Mouse (Mus musculus) heart, adult 2 months (tissue): ENCODE data around the gene Incenp. TPM values are rescaled to one million over a fixed set of nuclear protein-coding genes. Genes with fewer than 3 reads are reported as not detected.

Experiments used
- DNase-seq, 2 experiments: peaks; one replicate each; pipeline ENCODE4 v3.0.0; 2021
- H3K27ac ChIP-seq: fragments of 200-600 bp; 2 replicates; pipeline ENCODE4 v1.8.1; 2022
- H3K27me3 ChIP-seq: fragments of 200-500 bp; 2 replicates; pipeline ENCODE4 v1.6.1; 2012; ENCODE audit warnings: mild to moderate bottlenecking, low read length, inconsistent platforms, mixed read lengths; ENCODE audit not compliant: control insufficient read depth, insufficient read depth
- H3K36me3 ChIP-seq: fragments of 200-500 bp; 2 replicates; pipeline ENCODE4 v1.6.1; 2012; ENCODE audit warnings: low read length, inconsistent platforms; ENCODE audit not compliant: control insufficient read depth, insufficient read depth
- H3K4me1 ChIP-seq: fragments of 200-500 bp; 2 replicates; pipeline ENCODE4 v1.6.1; 2011; ENCODE audit warnings: low read length; ENCODE audit not compliant: control insufficient read depth, insufficient read depth
- H3K4me3 ChIP-seq: fragments of 200-600 bp; 2 replicates; pipeline ENCODE4 v1.8.1; 2022
- H3K79me2 ChIP-seq: fragments of 200-500 bp; replicated peaks from 2 replicates; pipeline ENCODE4 v1.6.1; 2012; ENCODE audit warnings: mild to moderate bottlenecking, inconsistent platforms, low read length, moderate library complexity, mixed read lengths; ENCODE audit not compliant: control insufficient read depth, insufficient read depth
- H3K9ac ChIP-seq: fragments of 200-500 bp; 2 replicates; pipeline ENCODE4 v1.6.1; 2012; ENCODE audit warnings: low read depth, mild to moderate bottlenecking, control low read depth, inconsistent platforms, low read length, mixed read lengths
- CTCF ChIP-seq: fragments of 200-600 bp; IDR thresholded peaks from 2 replicates; pipeline ENCODE4 v1.8.1; 2022; ENCODE audit warnings: antibody characterized with exemption, mild to moderate bottlenecking, moderate library complexity
- EP300 ChIP-seq: fragments of 200-500 bp; IDR thresholded peaks from 2 replicates; pipeline ENCODE4 v1.6.1; 2011; ENCODE audit warnings: low read depth, low read length, control low read depth; ENCODE audit not compliant: insufficient read depth
- POLR2A ChIP-seq: fragments of 200-500 bp; IDR thresholded peaks from 2 replicates; pipeline ENCODE4 v1.6.1; 2011; ENCODE audit warnings: mild to moderate bottlenecking, low read depth, low read length, control low read depth; ENCODE audit not compliant: insufficient read depth
- WGBS: fragments of 180-500 bp; shearing (Covaris S2); methylation state at CpG from one replicate; pipeline ENCODE4 v1.1.7; 2018; 5-methylcytosine and 5-hydroxymethylcytosine counted together
- intact Hi-C: fragments of 180-260 bp; cut with DNase I; formaldehyde crosslinking; loops from one replicate; pipeline ENCODE4 v1.15.1; 2025
- polyA plus RNA-seq: library from polyadenylated mRNA; depleted of rRNA; stranded (reverse); fragments of >200 nt; gene quantifications from 2 replicates; pipeline ENCODE4 v1.2.3, GENCODE M21; 2012
- total RNA-seq, 2 experiments: library from RNA; stranded (reverse); gene quantifications; 2 replicates each; pipeline ENCODE4 v1.2.3; 2021

The Incenp gene
- total and polyA plus RNA-seq, 3 experiments: 2.6 to 5.5 (median 2.9) TPM

GRCm38 (mm10) chr19:9922228-9922627, 22.9 kb upstream of the Incenp start:
- Histone ChIP-seq H3K79me2 (no peaks in the 10 kb centered on the region), H3K4me1 (no peaks in the 10 kb centered on the region), H3K9ac (no peak overlapping the region), H3K27me3 (no peaks in the 10 kb centered on the region), H3K36me3 (no peaks in the 10 kb centered on the region), H3K27ac (no peak overlapping the region), H3K4me3 (no peak overlapping the region)
- DNase-seq: no peak
- intact Hi-C loops: no loop called here
- WGBS: 49% methylated on average over 2 of the region's 2 CpGs
- TF ChIP-seq CTCF (no peak), POLR2A (no peak), EP300 (no peak)

DNA sequence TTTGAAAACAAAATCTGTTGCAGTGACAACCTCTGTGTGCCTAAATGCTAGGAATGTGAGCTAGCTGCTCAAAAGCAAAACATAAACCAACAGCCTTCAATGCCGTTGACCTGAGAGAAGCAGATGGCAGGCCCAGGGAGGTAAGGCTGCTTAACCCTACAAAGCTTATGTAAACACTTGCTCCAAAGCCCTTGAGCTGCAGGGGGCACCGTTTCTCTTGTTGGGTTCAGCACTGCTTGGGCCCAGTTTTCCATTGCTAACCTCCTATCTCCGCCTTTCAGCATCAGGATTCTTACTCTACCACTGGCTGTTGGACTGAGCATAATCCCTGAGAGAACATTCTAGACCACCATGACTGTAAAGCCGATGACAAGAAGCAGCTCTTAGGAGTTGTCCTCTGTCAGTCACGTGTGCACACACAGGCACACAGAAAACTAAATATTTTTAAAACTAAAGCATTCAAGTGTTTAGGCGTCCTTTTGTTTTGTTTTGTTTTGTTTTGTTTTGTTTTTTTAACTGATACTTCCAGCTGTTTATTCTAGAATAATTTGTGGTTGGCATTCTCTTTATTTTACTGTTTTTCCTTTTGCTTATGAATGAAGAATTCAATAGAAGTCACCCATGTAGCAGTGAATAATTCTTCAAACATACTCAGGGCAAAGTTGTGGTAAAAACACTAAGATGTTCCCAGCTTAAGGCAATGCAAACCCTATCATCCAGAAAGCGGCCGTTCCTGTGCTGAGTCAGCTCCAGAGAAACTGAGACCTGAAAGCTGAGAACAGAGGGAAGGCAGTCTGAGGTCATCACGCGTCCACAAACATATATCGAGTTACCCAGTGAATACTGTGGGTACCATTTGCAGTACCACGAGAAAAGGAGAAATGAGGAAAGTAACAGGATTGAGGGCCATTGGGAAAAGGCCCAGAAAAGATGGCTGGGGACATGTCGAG, 21.8 kb upstream of the Incenp start:
- H3K4me3 ChIP-seq: no peak overlapping the region
- no peak overlapping the region for H3K27ac ChIP-seq
- 66% methylated on average over 13 of the region's 13 CpGs for WGBS
- H3K9ac ChIP-seq: no peak overlapping the region
- H3K36me3 ChIP-seq: no peaks in the 10 kb centered on the region
- intact Hi-C loops: no loop called here
- peak; percentile 69 to 72 for DNase-seq
- H3K79me2 ChIP-seq: no peaks in the 10 kb centered on the region
- no peaks in the 10 kb centered on the region for H3K4me1 ChIP-seq
- TF ChIP-seq EP300 (peak; percentile 62; the same call in 1 of the 2 replicates), POLR2A (no peak), CTCF (peak; percentile 71)
- H3K27me3 ChIP-seq: no peaks in the 10 kb centered on the region

DNA sequence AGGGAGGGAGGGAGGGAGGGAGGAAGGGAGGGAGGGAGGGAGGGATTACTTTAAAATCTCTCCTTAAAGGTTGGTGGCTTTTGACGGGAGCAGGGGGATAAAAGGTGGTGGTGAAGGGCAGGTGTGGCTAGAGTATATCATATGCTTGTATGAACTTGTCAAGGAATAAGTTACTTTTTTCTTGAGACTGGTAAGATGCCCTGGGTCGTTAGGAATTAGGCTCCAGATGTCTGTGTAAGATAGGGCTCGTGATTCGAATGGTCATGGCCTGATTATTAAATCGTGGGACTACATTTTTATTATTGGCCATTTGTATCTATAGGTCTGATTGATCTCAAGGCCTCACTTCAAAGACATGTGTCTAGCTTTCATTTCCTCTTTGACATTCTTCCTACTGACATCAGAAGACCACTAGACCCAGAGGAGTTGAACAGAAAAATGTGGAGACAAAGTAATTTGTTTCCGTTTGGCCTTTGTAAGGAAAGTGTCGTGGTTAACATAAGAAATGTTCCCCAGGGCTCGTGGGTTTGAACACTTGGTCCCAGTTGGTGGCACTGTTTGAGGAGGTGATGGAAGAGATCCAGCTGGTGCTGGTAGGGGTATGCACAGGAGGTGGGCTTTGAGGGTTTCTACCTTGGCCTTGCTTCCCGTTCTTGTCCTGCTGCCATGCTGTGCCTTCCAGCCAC, 19.0 kb upstream of the Incenp start:
- 57% methylated on average over 9 of the region's 9 CpGs for WGBS
- Histone ChIP-seq H3K36me3 (no peaks in the 10 kb centered on the region), H3K4me1 (no peaks in the 10 kb centered on the region), H3K27me3 (no peaks in the 10 kb centered on the region), H3K79me2 (no peaks in the 10 kb centered on the region), H3K27ac (no peak overlapping the region), H3K4me3 (no peak overlapping the region), H3K9ac (no peak overlapping the region)
- no peak for DNase-seq
- intact Hi-C loops: loop anchor here (5.0 kb wide), 1 partner anchor 279 kb away; no protein-coding TSS in a partner anchor
- no peak for TF ChIP-seq EP300
- TF ChIP-seq POLR2A: no peak
- no peak for TF ChIP-seq CTCF

GRCm38 (mm10) chr19:9917727-9918126, 18.4 kb upstream of the Incenp start:
- intact Hi-C loops: loop anchor here (2.0 to 5.0 kb wide), 2 partner anchors 115 to 280 kb away; no protein-coding TSS in a partner anchor
- Histone ChIP-seq H3K9ac (no peak overlapping the region), H3K4me1 (no peaks in the 10 kb centered on the region), H3K27ac (no peak overlapping the region), H3K36me3 (no peaks in the 10 kb centered on the region), H3K4me3 (no peak overlapping the region), H3K27me3 (no peaks in the 10 kb centered on the region), H3K79me2 (no peaks in the 10 kb centered on the region)
- DNase-seq: no peak
- TF ChIP-seq CTCF (no peak), EP300 (no peak), POLR2A (no peak)
- 60% methylated on average over 3 of the region's 4 CpGs for WGBS

- peak; percentile 73 to 74 for DNase-seq
- Histone ChIP-seq H3K79me2 (no peaks in the 10 kb centered on the region), H3K27ac (no peak overlapping the region), H3K27me3 (no peaks in the 10 kb centered on the region), H3K9ac (no peak overlapping the region), H3K36me3 (no peaks in the 10 kb centered on the region), H3K4me1 (peaks cover 2% of the 10 kb centered on the region), H3K4me3 (no peak overlapping the region)
- intact Hi-C loops: loop anchor here (1.0 to 5.0 kb wide), 3 partner anchors 75 to 281 kb away; no protein-coding TSS in a partner anchor
- 0% methylated on average over 1 of the region's 1 CpGs for WGBS
- no peak for TF ChIP-seq POLR2A
- TF ChIP-seq CTCF: peak; percentile 81
- peak; percentile 92 for TF ChIP-seq EP300
These were observed 16.6 kb upstream of the Incenp start for GRCm38 (mm10) chr19:9915935-9916334.

DNA sequence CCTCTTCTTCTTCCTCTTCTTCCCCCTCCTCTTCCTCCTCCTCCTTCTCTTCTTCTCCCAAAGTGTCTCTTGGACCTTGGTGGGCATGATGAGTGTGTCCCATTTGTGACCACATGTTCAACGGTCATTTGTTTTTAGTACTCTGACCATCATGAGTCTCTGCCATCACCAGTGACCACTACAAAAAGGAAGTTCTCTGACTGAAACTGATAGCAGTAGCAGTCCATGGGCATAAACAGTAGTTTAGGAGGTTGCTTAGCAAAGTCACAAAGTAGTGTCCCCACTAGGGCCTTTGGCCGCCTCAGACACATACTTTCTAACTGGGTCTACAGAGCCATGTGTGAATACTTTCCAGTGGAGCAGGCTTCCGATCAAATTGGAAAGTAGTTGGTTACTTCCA, 15.0 kb upstream of the Incenp start:
- Histone ChIP-seq H3K4me3 (no peak overlapping the region), H3K9ac (no peak overlapping the region), H3K4me1 (peaks cover 2% of the 10 kb centered on the region), H3K36me3 (no peaks in the 10 kb centered on the region), H3K27me3 (no peaks in the 10 kb centered on the region), H3K27ac (no peak overlapping the region), H3K79me2 (no peaks in the 10 kb centered on the region)
- TF ChIP-seq EP300: no peak
- no peak for TF ChIP-seq CTCF
- no peak for TF ChIP-seq POLR2A
- no peak for DNase-seq
- WGBS: 74% methylated on average over 3 of the region's 3 CpGs
- intact Hi-C loops: no loop called here
